Mouse (Mus musculus): Measurements from ENCODE around the gene Add2. TPM values are rescaled to one million over a fixed set of nuclear protein-coding genes. Genes with fewer than 3 reads are reported as not detected.

Gene Add2
- total RNA-seq, 2 experiments from 2014 or later: 0.68 to 1.0 TPM

DNA sequence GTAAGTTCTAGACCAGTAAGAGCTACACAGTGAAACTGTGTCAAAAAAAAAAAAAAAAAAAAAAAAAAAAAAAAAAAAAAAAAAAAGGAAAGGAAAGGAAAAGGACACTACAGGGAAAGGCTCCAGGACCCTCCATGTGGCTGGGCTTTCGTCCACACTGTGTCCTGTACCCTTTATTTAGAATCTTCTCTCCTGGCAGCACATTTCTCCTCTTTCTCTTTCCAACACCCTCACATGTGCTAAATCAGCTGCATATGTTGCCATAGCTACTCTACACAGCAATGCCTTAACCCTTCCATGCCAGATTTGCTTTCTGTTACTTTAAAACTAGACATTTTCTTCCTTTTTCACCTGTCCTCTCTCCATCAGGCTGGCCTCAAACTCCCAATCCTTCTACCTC, 11.7 kb downstream of the Add2 start:
- intact Hi-C loops (cut with DNase I): no loop called here

DNA sequence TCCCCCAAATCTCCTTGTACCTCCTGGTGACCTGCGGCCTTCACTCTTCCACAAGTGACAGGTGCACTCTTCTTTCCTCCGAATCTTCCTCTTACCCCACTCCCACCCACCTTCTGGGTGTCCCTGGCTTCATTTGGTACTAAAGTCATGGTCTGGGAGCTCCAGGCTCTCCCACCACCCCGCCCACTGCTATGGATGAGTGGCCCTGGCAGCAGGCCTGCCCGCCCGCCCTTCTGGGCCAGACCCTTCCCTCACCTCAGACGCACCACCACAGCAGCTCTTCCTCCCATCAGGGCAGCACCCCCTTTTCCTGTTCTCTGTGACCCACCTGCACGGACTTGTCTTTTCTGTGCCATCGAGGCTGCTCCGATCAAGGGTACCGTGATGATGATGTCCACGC, 19.0 kb downstream of the Add2 start:
- no peak for DNase-seq
- intact Hi-C loops (cut with DNase I): no loop called here

More for the DNA sequence above, 11.7 kb downstream of the Add2 start:
- DNase-seq: no peak

DNA sequence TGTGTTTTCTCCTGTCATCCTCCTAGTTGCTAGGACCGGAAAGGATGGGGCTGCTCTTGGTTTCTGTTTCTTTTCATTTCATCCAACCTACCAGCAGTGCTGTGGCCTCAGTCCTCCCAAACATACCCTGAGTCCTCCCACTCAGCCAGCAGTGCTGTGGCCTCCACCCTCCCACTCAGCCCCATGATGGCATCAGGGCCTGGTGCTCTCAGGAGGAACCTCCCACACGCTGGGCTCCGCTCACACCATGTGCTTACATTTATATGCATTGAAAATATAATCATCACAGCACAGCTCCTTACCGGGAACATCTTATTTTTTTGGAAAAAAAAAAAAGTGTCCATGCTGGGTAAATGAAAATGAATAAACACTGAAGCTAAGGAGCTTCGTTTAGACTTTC, 20.0 kb downstream of the Add2 start:
- intact Hi-C loops (cut with DNase I): no loop called here

DNA sequence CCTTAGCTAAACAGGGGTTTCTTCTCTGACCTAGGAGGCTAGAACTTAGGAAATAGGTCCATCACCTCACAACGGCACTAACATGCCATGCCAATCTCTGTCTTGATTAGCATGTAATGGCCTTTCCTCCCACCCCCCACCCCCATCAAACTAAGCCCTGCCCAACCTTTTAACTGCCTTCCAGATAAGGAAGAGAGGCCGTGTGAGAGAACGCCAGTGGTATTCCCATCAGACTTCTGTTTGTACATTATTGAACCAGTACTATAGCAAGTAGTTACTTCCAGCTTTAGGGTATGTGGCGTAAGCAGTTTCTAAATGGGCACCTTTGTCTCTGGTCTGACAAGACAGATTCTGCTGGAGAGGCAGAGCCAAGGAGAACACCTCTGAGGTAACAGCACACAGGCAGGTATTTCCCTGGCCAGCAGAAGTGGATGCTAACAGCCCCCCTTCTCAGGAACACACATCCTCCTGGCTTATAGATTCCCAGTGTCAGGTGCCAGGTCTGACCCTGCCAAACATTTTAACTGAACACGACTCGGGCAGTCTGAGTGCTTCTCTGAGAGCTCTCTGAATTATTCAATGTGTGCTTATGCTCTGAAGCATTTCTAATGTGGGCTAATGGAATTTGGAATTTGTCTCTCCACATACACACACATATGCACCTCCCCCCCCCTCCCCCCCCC, 22.2 kb downstream of the Add2 start:
- DNase-seq: no peak
- intact Hi-C loops (cut with DNase I): no loop called here

More for the DNA sequence above, 20.0 kb downstream of the Add2 start:
- DNase-seq: no peak

DNA sequence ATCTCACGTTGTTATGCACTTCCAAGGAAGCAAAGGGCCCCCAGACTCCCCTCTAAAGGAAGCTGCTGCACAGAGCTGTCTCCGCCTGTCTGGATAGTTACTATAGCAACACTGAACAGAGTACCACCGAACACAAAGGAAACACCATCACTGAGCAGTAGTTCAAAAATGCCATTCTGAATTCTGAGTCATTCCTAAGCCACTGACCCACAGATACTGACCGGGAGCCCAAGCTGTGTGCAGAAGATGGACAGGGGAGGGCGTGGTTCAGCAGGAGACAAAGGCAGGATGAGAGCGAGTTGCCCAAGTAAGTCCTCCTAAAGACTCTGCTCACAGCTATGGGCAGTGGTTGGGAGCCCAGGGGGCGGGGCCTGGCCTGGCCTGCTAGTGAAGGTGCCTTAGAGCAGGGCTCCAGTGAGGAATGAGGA, 23.6 kb downstream of the Add2 start:
- intact Hi-C loops (cut with DNase I): no loop called here
- DNase-seq: no peak

DNA sequence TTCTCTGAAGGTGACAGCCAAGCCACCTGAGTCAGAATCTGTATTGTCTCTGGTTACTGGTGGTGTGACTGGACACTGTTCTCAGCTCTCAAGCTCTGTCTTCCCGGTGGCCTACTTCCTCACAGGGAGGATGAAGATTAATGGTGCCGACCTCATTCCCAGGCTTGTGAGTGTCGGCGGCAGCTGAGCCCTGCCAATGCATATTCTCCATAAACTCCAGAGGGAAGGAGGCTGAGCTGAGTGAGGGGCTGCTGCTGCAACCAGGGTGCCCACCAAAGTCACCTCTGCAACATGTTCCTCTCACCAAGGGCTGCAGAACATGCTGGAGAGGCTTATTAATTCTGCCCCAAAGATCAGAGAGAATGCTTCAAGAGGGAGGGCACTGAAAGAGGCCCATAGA, 24.1 kb downstream of the Add2 start:
- intact Hi-C loops (cut with DNase I): no loop called here
- DNase-seq: no peak

DNA sequence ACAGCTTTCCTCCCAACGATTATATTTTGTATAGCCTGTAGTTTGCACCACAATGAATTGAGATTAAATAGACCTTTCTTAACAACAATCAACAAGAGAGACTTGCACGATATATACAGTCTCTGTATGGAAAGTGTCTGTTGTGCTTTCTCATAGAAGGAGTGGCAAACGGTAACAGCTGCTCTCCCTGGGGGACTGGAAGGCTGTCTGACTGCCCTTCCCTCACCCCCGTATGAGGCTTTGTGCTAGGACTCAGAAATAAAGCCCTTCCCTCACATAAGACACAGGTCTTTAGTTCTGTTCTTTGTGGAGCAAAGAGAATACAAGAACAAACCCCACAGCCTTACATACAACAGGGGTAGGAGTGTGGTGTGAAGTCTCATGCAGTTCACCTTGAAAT, 24.6 kb downstream of the Add2 start:
- intact Hi-C loops (cut with DNase I): no loop called here
- DNase-seq: no peak

DNA sequence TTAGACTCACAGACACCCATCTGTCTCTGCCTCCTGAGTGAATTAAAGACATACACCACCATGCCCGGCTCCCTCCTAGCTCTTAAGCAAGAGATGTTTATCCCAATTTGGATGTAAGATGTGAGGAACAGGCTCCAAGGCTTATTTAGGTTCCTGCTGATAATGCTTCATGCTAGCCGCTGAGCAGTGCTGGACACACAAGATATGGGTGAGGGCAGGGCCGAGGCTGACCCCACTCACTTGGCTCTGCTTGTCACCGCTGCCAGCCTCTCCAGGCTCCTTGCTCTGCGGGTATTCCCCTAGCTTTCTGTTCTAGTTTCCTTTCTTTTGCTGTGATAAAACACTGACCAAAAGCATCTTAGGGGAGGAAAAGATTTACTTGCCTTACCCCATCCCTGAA, 25.1 kb downstream of the Add2 start:
- intact Hi-C loops (cut with DNase I): no loop called here
- no peak for DNase-seq

DNA sequence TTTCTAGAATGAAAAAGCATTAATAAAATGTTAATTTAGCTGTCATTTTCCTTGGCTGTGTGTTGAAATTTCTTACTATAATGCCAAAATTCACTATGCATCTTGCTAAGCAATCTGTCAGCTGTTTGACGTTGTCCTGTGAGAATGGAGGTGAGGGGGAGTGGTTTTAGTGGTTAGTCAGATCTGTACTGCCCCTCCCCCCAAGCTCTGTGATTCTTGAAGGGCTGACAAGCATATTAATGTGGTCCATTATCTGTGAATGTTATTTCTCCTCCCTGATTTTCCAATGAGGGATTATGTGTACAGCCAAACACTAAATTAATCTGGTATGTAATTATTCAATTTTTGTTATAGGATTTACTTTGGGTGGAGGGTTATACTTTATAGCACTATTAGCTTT, 30.0 kb downstream of the Add2 start:
- intact Hi-C loops (cut with DNase I): no loop called here
- DNase-seq: no peak

DNA sequence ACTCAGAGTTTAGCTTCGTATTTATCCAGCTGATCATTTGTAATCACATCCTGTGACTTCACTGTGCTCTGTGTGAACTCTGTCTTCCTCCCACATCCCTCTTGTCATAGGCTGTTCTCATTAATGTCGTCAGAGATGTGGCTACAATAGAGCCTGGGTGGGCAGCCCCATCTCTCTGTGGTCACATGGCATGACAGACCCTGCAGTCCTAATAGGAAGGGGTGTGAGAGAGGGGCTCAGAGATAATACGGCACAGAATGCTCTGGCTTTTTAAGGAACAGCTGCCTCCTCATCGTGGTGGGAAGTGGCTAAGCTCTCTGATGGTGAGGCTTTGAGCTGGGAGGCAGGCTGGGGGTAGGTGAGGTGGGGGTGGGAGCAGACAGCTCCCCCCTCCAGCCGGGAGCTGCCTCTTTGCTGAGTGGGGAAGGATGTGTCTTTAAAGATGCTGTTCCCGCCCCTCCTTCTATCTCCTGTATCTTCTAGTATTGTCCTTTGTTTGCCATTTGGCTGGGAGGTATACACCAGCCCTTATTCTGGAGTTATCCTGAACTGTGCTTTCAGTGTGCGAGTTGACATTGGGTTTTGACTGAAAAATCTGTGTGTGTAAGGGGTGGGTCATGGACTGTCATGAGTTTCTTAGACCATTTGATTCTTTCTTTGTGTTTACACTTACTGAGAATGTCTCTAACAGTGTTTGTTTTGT, 30.8 kb downstream of the Add2 start:
- intact Hi-C loops (cut with DNase I): no loop called here
- DNase-seq: no peak

DNA sequence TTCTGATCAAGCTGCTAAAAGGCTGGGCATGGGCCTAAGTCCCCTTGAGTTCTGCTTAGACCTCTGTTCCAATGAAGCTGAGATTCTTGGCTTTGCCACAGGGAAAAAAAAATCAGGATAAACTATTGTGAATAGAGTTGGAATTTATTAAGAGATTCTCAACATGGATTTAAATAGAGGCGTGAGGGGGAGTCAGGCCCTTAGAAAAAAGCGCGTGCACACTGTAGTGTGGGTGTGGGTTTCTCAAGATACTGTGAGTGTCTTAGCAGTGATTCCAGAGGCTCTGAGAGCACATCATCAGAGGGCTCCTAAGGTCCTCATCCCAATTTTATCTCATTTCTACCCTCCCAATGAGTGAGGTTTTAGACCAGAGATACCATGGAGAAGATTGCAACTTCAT, 31.7 kb downstream of the Add2 start:
- intact Hi-C loops (cut with DNase I): no loop called here

DNA sequence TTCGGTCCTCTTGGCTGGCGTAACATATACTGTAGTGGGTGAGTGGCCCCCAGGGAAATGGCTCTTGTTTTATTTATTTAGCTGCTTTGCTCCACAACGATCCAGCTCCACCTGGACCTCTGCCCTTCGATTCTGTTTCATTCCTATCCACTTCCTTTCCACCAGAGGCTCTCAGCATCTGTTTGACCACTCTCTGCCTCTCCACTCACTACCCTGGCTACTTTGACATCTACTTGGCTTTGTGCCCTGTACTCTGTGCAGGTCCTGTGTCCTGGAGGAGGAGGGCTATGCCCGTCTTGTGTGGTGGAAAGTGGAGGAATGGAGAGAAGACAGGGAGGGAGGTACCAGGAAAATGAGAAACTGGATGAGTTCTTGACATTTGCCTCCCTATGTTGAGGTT, 33.7 kb downstream of the Add2 start:
- DNase-seq: no peak
- intact Hi-C loops (cut with DNase I): no loop called here

More for the DNA sequence above, 31.7 kb downstream of the Add2 start:
- DNase-seq: no peak

DNA sequence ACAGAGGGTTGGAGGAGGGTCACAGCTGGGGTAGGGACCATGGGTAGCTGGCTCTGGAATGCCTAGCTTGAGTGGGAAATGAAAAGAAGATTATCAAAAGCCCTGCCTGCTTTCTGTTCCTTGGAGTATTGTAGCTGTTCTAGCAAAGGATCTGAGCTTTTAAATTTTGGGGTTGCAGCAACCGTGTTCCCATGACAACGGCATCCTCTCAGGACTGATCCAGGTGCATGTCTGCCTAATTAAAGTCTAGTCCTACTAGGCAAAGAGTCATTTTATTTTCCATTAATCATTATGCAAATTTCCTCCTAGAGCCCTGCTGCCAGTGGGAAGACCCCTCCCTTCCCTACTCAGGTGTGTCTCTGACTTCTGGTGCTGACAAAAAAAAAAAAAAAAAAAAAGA, 34.2 kb downstream of the Add2 start:
- DNase-seq: no peak
- intact Hi-C loops (cut with DNase I): no loop called here

DNA sequence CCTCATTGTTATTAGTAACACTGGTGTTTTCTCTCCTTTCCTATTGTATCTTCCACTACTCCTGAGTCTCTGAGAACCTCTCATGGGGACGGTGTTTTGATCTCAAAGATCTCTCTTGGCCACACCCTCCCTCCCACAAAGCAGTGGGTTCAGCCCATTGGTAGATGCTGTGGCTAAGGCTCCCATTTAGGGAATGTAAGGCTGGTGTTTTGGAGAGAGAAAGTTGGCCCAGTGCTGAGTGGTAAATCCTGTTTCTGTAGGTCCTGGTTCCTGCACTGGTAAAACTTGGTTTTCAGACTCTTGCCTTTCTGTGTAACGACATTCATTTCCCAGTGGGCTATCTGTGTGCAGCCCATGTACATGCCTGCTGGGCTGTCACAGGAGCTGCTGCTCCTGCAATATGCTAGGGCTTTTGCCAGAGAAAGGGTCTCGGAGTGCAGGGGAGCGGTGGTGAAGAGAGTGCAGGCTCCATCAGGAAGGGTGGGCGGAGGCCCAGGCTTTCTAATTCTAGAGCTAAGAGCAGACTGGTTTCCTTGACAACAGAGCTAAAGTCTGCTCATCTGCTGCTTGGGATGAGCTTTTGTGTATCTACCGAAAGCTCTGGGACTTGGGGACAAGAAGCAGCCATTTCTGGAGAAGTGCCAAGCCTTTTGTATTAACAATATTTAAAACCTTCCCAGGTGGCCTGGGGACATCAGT, 36.0 kb downstream of the Add2 start:
- intact Hi-C loops (cut with DNase I): no loop called here
- no peak for DNase-seq

DNA sequence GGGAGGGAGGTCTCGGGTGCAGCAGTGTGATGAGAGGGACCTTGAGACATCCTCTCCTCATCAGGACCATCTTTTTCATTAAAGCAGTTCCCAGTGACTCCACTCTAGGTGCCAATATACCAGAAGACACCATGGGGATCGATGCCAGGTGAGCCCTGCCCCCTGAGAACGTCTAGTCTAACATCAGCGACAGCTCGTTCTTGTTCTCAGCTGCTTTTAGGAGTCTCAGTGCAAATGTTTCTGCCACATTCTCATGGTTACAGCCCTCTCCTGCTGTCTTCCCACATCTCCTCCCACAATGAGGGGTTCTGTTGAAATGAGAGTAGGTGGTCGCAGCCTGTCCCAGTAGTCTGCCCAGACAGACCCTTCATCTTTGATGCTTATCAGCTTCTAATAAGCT, 38.2 kb downstream of the Add2 start:
- DNase-seq: no peak
- intact Hi-C loops (cut with DNase I): no loop called here

DNA sequence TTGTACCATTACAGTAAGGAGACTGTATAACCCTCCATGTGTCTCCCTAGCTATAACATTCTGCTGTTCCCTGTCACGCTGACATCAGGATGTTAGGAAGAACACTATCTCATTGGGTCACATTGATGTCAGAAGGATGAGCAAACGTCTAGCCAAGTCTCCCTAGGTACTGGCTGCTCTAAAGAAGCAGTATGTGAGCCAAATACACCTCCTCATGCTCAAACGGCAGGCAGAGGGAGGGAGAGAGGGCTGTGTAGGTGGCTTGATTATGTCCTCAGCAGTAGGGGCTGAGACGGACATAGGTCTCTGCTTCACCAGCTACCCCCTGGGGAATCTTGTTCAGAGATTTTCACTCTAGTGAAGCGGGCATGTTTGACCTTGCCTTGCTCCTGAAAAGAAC, 38.7 kb downstream of the Add2 start:
- no peak for DNase-seq
- intact Hi-C loops (cut with DNase I): no loop called here

DNA sequence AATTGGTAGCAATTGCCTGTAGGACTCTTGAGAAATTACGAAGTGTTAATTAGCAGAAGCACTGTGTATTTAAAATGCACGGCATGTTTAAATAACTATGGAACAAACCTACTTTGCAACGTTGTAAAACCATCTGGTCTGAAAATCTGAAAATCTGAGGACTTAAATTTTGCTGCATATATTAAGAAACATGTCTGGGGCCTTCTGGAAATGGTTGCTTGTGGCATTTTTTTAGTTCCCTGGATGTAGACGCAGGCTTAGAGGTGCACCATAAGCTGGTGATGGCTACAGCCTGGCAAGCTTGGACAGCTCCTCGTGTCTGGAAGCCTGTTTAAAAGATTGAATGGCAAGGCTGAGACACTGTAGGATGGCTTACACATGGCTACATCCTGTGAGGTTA, 40.5 kb downstream of the Add2 start:
- no peak for DNase-seq
- intact Hi-C loops (cut with DNase I): no loop called here

DNA sequence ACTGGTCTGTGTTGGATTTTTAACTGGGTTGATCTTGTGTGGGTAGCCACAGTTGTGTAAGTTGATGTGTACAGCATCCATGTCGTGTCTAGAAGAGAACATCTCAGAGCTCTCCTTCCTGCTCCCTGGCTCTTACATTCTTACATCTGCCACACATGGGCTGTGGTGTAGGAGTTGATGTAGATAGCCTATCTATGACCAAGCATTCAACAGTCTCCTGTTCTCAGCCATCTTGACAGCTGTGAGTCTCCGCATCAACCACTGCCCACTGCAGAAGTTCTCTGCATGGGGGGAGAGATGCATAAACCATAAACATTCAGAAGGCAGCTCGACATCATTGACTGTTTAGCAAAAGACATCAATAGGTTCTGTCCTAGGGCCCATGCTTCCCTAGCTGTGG, 41.4 kb downstream of the Add2 start:
- DNase-seq: no peak
- intact Hi-C loops (cut with DNase I): no loop called here

DNA sequence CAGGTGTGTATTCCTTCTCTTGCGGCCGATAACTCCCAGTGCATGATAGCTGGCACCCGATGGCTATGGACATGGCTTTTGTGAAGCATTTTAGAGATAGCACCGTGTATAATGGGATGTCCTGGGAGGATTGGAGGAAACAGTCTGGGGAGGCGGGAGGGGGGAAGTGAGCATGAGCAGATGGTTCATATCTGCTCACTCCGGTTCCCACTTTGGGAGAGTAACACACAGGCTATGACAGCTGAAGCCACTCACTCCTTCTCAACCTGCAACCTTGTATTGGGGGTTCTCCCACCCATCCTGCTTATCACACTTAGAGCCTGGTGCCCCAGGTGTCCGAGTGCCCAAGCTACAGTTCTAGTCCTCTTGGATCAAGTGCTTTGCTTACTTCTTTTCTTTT, 41.8 kb downstream of the Add2 start:
- no peak for DNase-seq
- intact Hi-C loops (cut with DNase I): no loop called here

DNA sequence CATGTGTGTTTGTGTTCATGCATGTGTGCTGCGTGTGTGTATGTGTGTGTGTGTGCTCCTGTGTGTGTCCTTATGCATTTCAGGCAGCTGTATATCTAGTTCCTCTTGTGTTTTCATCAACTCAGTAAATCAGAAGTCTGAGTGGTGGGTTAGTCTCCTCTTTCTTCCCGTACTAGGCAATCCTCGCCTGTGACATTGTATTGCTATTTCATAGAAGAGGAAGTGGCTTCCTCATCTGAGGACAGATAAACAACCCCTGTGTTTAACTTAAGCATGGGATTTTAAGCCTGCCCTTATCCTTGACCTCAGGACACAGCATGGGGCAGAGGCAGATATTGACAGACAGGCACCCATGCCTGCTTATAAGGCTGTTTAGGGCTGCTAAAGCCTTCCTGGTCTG, 45.4 kb downstream of the Add2 start:
- intact Hi-C loops (cut with DNase I): no loop called here
- no peak for DNase-seq

DNA sequence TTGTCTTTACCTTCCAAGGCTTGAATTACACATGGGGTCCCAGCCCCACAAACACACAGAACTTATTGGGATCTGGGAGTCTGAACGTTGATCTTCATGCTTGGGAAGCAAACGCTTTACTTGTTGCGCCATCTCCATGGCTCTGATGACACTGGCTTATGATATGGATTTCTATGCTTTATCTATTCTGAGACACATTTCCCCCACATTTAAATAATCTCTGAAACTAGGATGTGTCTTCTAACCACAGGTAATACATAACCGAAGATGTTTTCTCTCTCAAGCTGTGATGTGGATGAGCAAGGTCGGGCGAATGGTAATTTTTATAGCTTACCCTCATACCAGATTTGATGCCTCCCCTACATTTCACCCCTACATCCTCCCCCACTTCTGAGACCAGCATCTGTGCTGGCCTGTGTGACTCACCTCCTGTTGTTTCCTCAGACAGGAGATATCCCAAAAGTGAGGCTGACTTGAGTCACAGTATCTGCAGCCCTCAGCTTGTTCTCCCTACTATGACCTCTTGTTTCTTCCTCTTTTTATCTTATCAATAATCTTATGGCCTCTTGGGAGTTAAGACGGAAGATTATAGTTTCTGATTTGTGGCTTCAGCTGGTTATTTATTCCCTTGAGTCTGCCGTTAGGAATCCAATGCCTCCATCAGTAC, 46.2 kb downstream of the Add2 start:
- intact Hi-C loops (cut with DNase I): no loop called here
- no peak for DNase-seq

Measured in heart, postnatal 14 days (tissue).